Mouse (Mus musculus) lung, adult 2 months (tissue): Measurements from ENCODE around the gene Fthl17a. TPM values are rescaled to one million over a fixed set of nuclear protein-coding genes. Genes with fewer than 3 reads are reported as not detected.

ENCODE experiments used
- DNase-seq: peaks from one replicate; pipeline ENCODE4 v3.0.0; 2022
- H3K4me1 ChIP-seq: fragments of 200-500 bp; 2 replicates; pipeline ENCODE4 v1.6.1; 2011; ENCODE audit warnings: low read length; ENCODE audit not compliant: control insufficient read depth, insufficient read depth
- H3K4me3 ChIP-seq: fragments of 200-500 bp; replicated peaks from 2 replicates; pipeline ENCODE3; 2011; ENCODE audit warnings: low read depth, mild to moderate bottlenecking, control low read depth, low read length; ENCODE audit errors: extremely low read depth
- CTCF ChIP-seq: fragments of 200-500 bp; IDR thresholded peaks from 2 replicates; pipeline ENCODE4 v1.5.1; 2011; ENCODE audit warnings: mild to moderate bottlenecking, low read length, control low read depth; ENCODE audit not compliant: insufficient read depth
- POLR2A ChIP-seq: fragments of 200-500 bp; IDR thresholded peaks from 2 replicates; pipeline ENCODE4 v1.6.1; 2011; ENCODE audit warnings: low read depth, mild to moderate bottlenecking, control low read depth, low read length, borderline replicate concordance; ENCODE audit errors: extremely low read depth
- WGBS: fragments of 180-500 bp; shearing (Covaris S2); methylation state at CpG from one replicate; pipeline ENCODE4 v1.1.7; 2018; 5-methylcytosine and 5-hydroxymethylcytosine counted together
- polyA plus RNA-seq: library from polyadenylated mRNA; depleted of rRNA; stranded (reverse); fragments of >200 nt; gene quantifications from 2 replicates; pipeline ENCODE4 v1.2.3, GENCODE M21; 2012; rRNA removed

Fthl17a gene
- polyA plus RNA-seq, result not detected in 2 replicates

DNA sequence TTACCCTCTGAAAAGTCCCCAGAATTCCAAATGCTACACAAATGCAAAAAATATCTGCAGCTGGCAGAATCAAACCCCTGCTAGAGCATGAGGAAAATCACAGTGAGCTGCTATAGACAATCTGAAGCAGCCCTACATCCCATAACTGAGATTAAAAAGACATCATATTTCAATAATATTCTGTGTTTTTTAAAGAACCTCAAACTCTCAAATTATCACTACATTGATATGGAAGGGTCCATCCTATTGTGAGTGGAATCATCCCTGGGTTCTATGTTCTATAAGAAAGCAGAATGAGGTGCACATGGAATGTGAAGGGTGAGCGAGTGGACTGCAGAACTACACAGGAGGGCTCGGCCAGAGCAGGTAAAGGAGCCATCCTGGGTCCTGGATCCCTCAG lies at the start of gene Fthl17a:
Gene Fthl17a (plus strand): TSS at position 301 of the 400 bp plus-strand sequence.
- no peak for DNase-seq
- H3K4me1 ChIP-seq, result no peaks in the 10 kb centered on the region
- WGBS, result 78% methylated on average over 2 of the region's 2 CpGs
- no peak within 1 kb of the TSS for H3K4me3 ChIP-seq
- TF ChIP-seq CTCF (no peak), POLR2A (no peak)

GRCm38 (mm10) chrX:85207001-85207400 lies 42.5 kb upstream of the Fthl17a start:
- WGBS, result 68% methylated on average over 2 of the region's 2 CpGs
- DNase-seq, result no peak
- no peak overlapping the region for H3K4me3 ChIP-seq
- no peaks in the 10 kb centered on the region for H3K4me1 ChIP-seq
- TF ChIP-seq POLR2A, result no peak
- TF ChIP-seq CTCF, result no peak

GRCm38 (mm10) chrX:85226883-85227282 lies 22.6 kb upstream of the Fthl17a start:
- Histone ChIP-seq H3K4me1 (no peaks in the 10 kb centered on the region), H3K4me3 (no peak overlapping the region)
- TF ChIP-seq POLR2A (no peak), CTCF (no peak)
- DNase-seq, result no peak

- Histone ChIP-seq H3K4me3 (no peak overlapping the region), H3K4me1 (no peaks in the 10 kb centered on the region)
- no peak for TF ChIP-seq POLR2A
- TF ChIP-seq CTCF, result no peak
- DNase-seq, result no peak
- WGBS, result 59% methylated on average over 8 of the region's 8 CpGs
Measured at GRCm38 (mm10) chrX:85271821-85272220, 22.3 kb downstream of the Fthl17a start.

DNA sequence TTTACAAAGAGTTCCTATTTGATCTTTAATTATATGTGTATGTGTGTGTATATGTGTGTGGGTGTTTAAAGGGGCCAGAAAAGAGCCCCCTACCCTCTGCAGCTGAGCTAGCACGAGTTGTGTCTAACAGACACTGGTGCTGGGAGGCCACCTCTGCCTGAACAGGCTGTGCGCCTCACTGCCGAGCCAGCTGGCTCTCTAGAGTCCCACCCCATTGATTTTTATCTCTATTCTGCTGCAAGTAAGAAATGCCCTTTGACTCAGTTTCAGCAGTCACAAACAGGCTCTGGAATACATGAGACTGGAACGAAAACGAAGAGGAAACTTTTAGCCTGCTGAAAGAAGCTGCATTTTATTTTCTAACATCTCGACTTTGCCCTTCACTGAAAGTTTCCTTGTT lies 22.8 kb downstream of the Fthl17a start:
- no peak for TF ChIP-seq CTCF
- no peak for TF ChIP-seq POLR2A
- Histone ChIP-seq H3K4me1 (no peaks in the 10 kb centered on the region), H3K4me3 (no peak overlapping the region)
- 55% methylated on average over 6 of the region's 6 CpGs for WGBS
- DNase-seq, result no peak

DNA sequence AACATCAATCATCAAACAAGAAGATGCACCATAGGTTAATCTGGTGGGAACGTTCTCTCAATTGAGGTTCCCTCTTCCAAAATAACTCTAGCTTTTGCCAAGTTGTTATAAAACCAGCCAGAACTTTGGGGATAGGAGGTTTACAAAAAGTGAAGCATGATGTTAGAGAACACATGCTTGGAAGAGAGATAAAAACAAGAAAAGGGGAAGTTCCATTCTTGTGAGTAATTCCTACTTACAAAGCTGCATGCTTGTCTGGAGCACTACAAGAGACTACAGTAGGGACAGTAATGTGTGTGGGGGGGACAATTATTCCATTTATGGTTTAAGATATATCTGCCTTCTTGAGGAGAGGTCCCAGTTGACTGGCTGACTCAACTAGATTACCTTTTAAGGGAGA lies 40.4 kb downstream of the Fthl17a start:
- Histone ChIP-seq H3K4me1 (no peaks in the 10 kb centered on the region), H3K4me3 (no peak overlapping the region)
- 78% methylated on average over 1 of the region's 1 CpGs for WGBS
- DNase-seq, result no peak
- TF ChIP-seq CTCF (no peak), POLR2A (no peak)

- Histone ChIP-seq H3K4me1 (no peaks in the 10 kb centered on the region), H3K4me3 (no peak overlapping the region)
- no peak for DNase-seq
- no peak for TF ChIP-seq CTCF
- TF ChIP-seq POLR2A, result no peak
- WGBS, result 60% methylated on average over 5 of the region's 5 CpGs
Measured at GRCm38 (mm10) chrX:85292781-85293180, 43.3 kb downstream of the Fthl17a start.

DNA sequence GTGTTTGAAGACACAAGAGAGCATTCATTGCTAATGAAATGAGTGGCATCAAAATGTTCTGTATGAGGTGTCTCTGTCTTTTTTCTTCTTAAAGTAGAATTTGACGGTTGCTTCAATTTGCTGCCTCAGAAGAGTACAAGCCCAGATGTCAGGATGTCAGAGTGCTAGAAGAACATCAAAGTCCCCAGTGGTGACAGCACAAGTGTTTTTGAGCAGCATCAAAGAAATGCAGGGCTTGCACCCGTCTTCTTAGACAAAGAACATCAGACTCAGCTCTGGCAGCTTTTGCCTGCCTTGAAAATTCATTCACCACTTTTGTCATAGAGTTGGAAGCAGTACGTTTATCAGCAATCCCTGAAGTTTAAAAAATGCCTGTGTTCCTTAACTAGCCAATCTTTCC lies 44.5 kb downstream of the Fthl17a start:
- no peak for DNase-seq
- Histone ChIP-seq H3K4me1 (no peaks in the 10 kb centered on the region), H3K4me3 (no peak overlapping the region)
- TF ChIP-seq CTCF, result no peak
- no peak for TF ChIP-seq POLR2A
- 60% methylated on average over 3 of the region's 3 CpGs for WGBS

DNA sequence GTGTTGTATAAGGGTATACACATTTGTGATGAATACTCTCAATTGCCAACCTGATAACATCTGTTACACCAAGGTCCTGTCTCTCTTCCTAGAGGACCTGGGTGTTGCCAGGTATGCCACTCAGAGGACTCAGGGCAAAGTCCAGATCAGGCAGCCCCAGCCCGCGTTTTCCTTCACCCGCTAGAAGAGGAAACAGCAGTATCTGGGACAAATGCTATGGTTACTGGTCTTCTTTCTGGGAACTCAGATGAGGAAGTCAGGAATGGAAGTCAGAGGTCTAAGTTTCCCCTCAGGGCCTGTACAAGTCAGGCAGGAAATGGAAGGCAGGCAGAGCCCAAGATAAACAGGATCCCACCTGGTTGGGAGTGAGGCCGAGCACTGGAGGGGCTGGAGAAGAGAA lies 55.2 kb downstream of the Fthl17a start:
- WGBS, result 74% methylated on average over 4 of the region's 4 CpGs
- Histone ChIP-seq H3K4me1 (no peaks in the 10 kb centered on the region), H3K4me3 (no peak overlapping the region)
- TF ChIP-seq POLR2A (no peak), CTCF (no peak)
- DNase-seq, result no peak

GRCm38 (mm10) chrX:85318576-85318975 lies 69.1 kb downstream of the Fthl17a start:
- Histone ChIP-seq H3K4me3 (no peak overlapping the region), H3K4me1 (no peaks in the 10 kb centered on the region)
- no peak for TF ChIP-seq POLR2A
- no peak for TF ChIP-seq CTCF
- WGBS, result 67% methylated on average over 4 of the region's 4 CpGs
- no peak for DNase-seq
